Mouse (Mus musculus) midbrain, embryonic 10.5 days (tissue): ENCODE measurements at regions not wholly inside any gene's neighbourhood (a gene's known extent, or its start where the extent isn't known, plus 50 kb on each side); places are given as distances from the start of the nearest gene placed in this dataset.

Experiments used
- DNase-seq: peaks from one replicate; pipeline ENCODE4 v3.0.0-alpha.2; 2017; ENCODE audit warnings: low spot score
- H3K27ac ChIP-seq: fragments of 300-500 bp; sonication (generic); replicated peaks from 2 replicates; pipeline ENCODE4 v1.5.1; 2016; ENCODE audit warnings: mild to moderate bottlenecking
- H3K27me3 ChIP-seq: fragments of 300-500 bp; sonication (generic); 2 replicates; pipeline ENCODE4 v1.6.1; 2016; ENCODE audit warnings: low read depth, mild to moderate bottlenecking; ENCODE audit not compliant: poor library complexity, severe bottlenecking
- H3K36me3 ChIP-seq: fragments of 300-500 bp; sonication (generic); 2 replicates; pipeline ENCODE4 v1.6.1; 2016; ENCODE audit warnings: mild to moderate bottlenecking, moderate library complexity
- H3K4me1 ChIP-seq: fragments of 300-500 bp; sonication (generic); 2 replicates; pipeline ENCODE4 v1.6.1; 2016
- H3K4me3 ChIP-seq: fragments of 300-500 bp; sonication (generic); 2 replicates; pipeline ENCODE4 v1.5.1; 2016; ENCODE audit warnings: mild to moderate bottlenecking, moderate library complexity
- H3K9me3 ChIP-seq: fragments of 300-500 bp; sonication (generic); replicated peaks from 2 replicates; pipeline ENCODE4 v1.6.1; 2016; ENCODE audit warnings: mild to moderate bottlenecking
- WGBS: fragments of 180-500 bp; shearing (Covaris S2); methylation state at CpG from one replicate; pipeline ENCODE4 v1.1.7; 2016; 5-methylcytosine and 5-hydroxymethylcytosine counted together

DNA sequence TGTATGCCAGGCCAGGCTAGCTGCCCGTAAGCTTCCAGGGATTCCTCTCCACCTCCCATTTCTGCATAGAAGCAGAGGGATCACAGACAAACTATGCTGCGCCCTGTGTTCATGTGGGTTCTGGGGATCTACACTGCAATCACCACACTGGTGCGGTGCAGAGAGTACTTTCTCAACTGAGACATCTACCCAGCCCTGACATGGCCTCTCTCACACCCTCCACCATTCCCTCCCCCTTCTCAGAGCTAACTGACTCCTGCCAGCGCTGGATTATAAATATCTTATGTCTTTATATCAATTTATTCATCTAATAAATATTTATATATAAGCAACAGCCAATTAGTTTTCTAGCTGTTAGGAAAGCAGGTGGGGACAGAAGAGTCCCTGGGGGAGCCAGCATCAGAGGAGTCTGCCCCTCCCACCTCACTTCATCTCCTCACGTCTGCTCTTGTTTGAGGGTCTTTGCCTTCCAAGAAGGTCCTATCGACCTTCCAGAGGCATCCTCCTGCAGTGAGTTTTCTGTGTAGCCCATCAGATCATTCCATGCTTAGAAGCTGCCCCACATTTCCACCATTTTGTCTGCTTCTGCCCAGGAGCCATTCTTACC, 58.7 kb upstream of the Glrp1 start:
- 79% methylated on average over 6 of the region's 6 CpGs for WGBS
- Histone ChIP-seq H3K27me3 (peaks cover 13% of the 10 kb centered on the region; the same call in 1 of the 2 replicates), H3K9me3 (peaks cover 8% of the 10 kb centered on the region), H3K36me3 (no peaks in the 10 kb centered on the region), H3K27ac (0 out of 2 replicates have a peak overlapping the region, but pooled peaks have one; percentile 28), H3K4me1 (peaks cover 7% of the 10 kb centered on the region), H3K4me3 (no peak overlapping the region)
- no peak for DNase-seq

DNA sequence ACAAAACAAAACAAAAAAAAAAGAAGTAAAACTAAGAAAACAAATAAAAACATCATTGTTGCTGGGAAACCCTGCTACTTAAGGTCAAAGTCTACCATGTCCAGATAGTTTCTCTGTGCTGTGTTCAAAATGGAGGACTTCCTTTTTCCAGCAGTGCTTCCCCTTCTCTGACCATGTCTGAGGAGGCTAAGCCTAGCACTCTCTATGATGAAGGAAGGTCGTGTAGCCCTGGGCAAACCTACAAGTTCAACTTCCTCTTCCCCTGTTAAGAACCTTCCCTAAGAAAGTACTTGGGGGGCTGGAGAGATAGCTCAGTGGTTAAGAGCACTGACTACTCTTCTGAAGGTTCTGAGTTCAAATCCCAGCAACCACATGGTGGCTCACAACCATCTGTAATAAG, 57.3 kb upstream of the Glrp1 start:
- no peaks in the 10 kb centered on the region for H3K36me3 ChIP-seq
- H3K9me3 ChIP-seq = peaks cover 5% of the 10 kb centered on the region
- no peak overlapping the region for H3K4me3 ChIP-seq
- 84% methylated on average over 1 of the region's 1 CpGs for WGBS
- no peak overlapping the region for H3K27ac ChIP-seq
- DNase-seq = no peak
- H3K27me3 ChIP-seq = peaks cover 13% of the 10 kb centered on the region; the same call in 1 of the 2 replicates
- peaks cover 10% of the 10 kb centered on the region for H3K4me1 ChIP-seq

DNA sequence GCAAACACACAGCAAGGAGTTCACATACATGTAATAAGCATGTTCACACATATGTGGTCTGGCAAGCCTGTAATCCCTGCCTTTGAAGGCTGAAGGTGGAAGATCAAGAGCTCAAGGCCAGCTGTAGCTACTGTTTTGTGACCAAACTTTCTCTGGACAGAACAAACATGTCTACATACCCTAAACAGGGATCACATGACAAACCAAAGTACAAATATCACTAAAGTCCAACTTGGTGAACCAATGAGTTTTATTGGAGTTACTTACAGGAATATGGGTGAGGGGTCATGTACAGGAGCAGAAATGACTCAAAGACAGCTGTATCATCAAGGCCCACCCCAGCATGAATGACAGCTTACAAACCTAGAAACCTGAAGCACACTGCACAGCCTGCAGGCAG, 56.6 kb upstream of the Glrp1 start:
- H3K4me3 ChIP-seq = no peak overlapping the region
- H3K9me3 ChIP-seq = no peaks in the 10 kb centered on the region
- H3K27me3 ChIP-seq = peaks cover 13% of the 10 kb centered on the region; the same call in 1 of the 2 replicates
- no peaks in the 10 kb centered on the region for H3K36me3 ChIP-seq
- H3K4me1 ChIP-seq = peaks cover 10% of the 10 kb centered on the region
- H3K27ac ChIP-seq = no peak overlapping the region
- DNase-seq = no peak

DNA sequence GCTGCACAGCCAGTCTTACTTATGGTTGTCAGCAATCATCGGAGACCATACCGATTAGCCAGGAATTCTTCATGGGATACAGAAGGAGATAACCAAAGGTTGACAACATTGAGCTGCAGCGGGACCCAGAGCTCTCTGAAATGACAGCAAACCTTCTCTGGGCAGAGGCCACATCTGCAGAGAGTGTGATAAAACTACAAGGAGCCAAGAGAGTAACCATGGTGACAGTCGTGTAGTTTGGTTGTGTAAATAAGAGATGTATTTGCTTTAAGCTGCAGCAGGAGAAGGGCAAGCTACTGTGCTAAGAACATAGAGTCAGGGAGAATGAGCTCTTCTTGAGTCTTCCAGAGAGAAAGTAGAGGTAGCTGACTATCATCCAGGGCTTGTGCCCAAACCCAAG, 55.0 kb upstream of the Glrp1 start:
- peaks cover 14% of the 10 kb centered on the region for H3K4me1 ChIP-seq
- WGBS = 92% methylated on average over 4 of the region's 4 CpGs
- H3K27ac ChIP-seq = 0 out of 2 replicates have a peak overlapping the region, but pooled peaks have one; percentile 23
- no peaks in the 10 kb centered on the region for H3K9me3 ChIP-seq
- H3K36me3 ChIP-seq = no peaks in the 10 kb centered on the region
- peaks cover 13% of the 10 kb centered on the region; the same call in 1 of the 2 replicates for H3K27me3 ChIP-seq
- no peak overlapping the region for H3K4me3 ChIP-seq
- DNase-seq = no peak

DNA sequence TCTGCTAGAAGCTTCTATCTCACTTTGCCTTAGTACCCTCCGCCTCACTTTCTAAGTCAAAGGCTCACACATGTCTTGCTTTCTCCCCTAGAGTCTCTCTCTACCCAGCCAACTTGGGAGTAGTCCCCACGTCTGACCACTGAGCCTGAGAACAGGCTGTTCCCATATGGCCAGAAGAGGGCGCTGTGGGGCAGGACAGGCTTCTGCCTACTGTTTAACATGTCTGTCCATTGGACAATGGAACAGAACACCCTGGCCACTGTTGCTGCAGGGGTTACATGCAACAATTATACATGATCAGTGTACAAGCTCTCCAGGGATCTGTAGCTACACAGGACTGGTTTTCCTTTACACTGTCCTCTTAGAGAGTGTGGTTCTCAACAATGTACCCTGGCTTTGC, 52.5 kb upstream of the Glrp1 start:
- Histone ChIP-seq H3K27ac (peak overlapping the region; percentile 72; the same call in 1 of the 2 replicates), H3K4me1 (peaks cover 16% of the 10 kb centered on the region), H3K36me3 (no peaks in the 10 kb centered on the region), H3K4me3 (no peak overlapping the region), H3K27me3 (peaks cover 13% of the 10 kb centered on the region; the same call in 1 of the 2 replicates), H3K9me3 (peaks cover 3% of the 10 kb centered on the region; the same call in 1 of the 2 replicates)
- peak; percentile 89 for DNase-seq
- WGBS = 21% methylated on average over 3 of the region's 3 CpGs

DNA sequence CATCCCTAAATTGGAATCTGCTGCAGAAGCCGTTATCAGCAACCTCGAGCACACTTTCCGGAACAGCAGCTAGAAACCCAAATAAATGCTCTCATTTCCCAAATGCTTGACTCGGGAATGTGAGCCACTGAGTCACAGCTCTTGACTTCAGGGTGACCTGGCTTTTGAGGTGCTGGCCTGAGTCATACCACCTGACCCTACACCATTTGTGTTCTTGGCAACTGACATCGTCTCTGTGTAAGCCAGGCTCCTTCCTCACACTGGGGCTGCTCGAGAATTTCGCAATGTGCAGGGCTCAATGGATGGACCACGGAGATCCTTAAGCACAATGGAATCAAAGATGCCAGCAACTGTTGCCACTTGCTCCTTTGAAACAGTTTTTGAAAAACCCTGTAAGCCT, 50.9 kb upstream of the Glrp1 start:
- no peak for DNase-seq
- Histone ChIP-seq H3K36me3 (no peaks in the 10 kb centered on the region), H3K4me3 (no peak overlapping the region), H3K27me3 (peaks cover 13% of the 10 kb centered on the region; the same call in 1 of the 2 replicates), H3K27ac (no peak overlapping the region), H3K9me3 (peaks cover 3% of the 10 kb centered on the region; the same call in 1 of the 2 replicates), H3K4me1 (peaks cover 16% of the 10 kb centered on the region)
- 70% methylated on average over 8 of the region's 8 CpGs for WGBS
